ENCODE assay signal across 13 mouse cellular contexts in genomic region chrX:20863161-20864101, GRCm38 (mm10). TPM values are rescaled to one million over a fixed set of nuclear protein-coding genes. Genes with fewer than 3 reads are reported as not detected.
A peak's percentile ranks its signal among the peaks of the same experiment; 100 is the strongest.
DNase-seq lines count a peak whose midpoint lies in the region; ATAC-seq and TF ChIP-seq lines count a peak whose summit lies in the region.
"Had no signal": no experiment of that assay in that cellular context is flagged by ENCODE, and none has a peak within 500 bp of the region (broad histone marks: within the 10 kb centered on the region; RNA-seq: fewer than 3 reads in every experiment).

No protein-coding gene starts in this region.

- H3K9ac ChIP-seq in heart, postnatal 0 days (replicated peaks; ENCODE audit: low read depth, low read length), result no peak overlapping the region
- no peak overlapping the region for H3K9ac ChIP-seq in liver, embryonic 11.5 days (ENCODE audit: low read depth, low read length)
- H3K9ac ChIP-seq: forebrain, postnatal 0 days; lung, embryonic 15.5 days had no signal

- no peak overlapping the region for H3K4me2 ChIP-seq in heart, postnatal 0 days (ENCODE audit: low read depth, low read length)
- no peak overlapping the region for H3K4me2 ChIP-seq in liver, embryonic 11.5 days

- no peaks in the 10 kb centered on the region for H3K9me3 ChIP-seq in heart, postnatal 0 days (replicated peaks; ENCODE audit: control insufficient read depth, low read length)
- no peaks in the 10 kb centered on the region for H3K9me3 ChIP-seq in liver, embryonic 11.5 days (ENCODE audit: control insufficient read depth, low read length)
- H3K9me3 ChIP-seq: lung, embryonic 15.5 days had no signal

- ATAC-seq in heart, postnatal 0 days (ENCODE audit: insufficient read depth, low read depth), result 0 out of 2 replicates have a peak, but pooled peaks have one; percentile 19
- ATAC-seq in liver, embryonic 11.5 days (replicated peaks; ENCODE audit: low FRiP score), result no peak
- ATAC-seq: forebrain, postnatal 0 days; hindbrain, embryonic 16.5 days had no signal

- WGBS in heart, postnatal 0 days, result 57% methylated on average over 9 of the region's 9 CpGs
- 61% methylated on average over 9 of the region's 9 CpGs for WGBS in liver, embryonic 11.5 days

- peak; percentile 32 to 43 for DNase-seq in heart, adult 18-20 months
- DNase-seq in heart, adult 8-10 months (ENCODE audit: low spot score), result no peak
- DNase-seq in 3134 (ENCODE audit: extremely low read depth, insufficient read length, low spot score) (peak; percentile 81), adipocyte (ENCODE audit: low spot score) (peak; percentile 36)
- no peak for DNase-seq in heart, postnatal 0 days (ENCODE audit: low spot score)
- DNase-seq in liver, embryonic 11.5 days (ENCODE audit: low spot score), result no peak
- DNase-seq in T-cell, adult 2 months (ENCODE audit: low spot score), result no peak
- DNase-seq in urinary bladder, adult 18-20 months (ENCODE audit: low spot score in 2 of 2), result no peak
- DNase-seq: forebrain, postnatal 0 days; kidney, postnatal 36 days; left cerebral cortex, postnatal 4 days had no signal

- H3K4me3 ChIP-seq in heart, postnatal 0 days (ENCODE audit: low read depth, low read length), result no peak overlapping the region
- no peak overlapping the region for H3K4me3 ChIP-seq in liver, embryonic 11.5 days (ENCODE audit: low read depth, low read length)
- H3K4me3 ChIP-seq: lung, embryonic 15.5 days had no signal

- no peak for TF ChIP-seq CTCF in heart, postnatal 0 days (IDR thresholded peaks at IDR 0.05; ENCODE audit: low read depth)

- TF ChIP-seq EP300 in heart, postnatal 0 days (IDR thresholded peaks at IDR 0.05; ENCODE audit: low read depth), result no peak

- H3K36me3 ChIP-seq in heart, postnatal 0 days (replicated peaks; ENCODE audit: control insufficient read depth, insufficient read depth, low read length), result no peaks in the 10 kb centered on the region
- H3K36me3 ChIP-seq in liver, embryonic 11.5 days (ENCODE audit: control insufficient read depth, insufficient read depth, low read length), result no peaks in the 10 kb centered on the region
- H3K36me3 ChIP-seq: lung, embryonic 15.5 days had no signal

- H3K4me1 ChIP-seq in heart, postnatal 0 days (ENCODE audit: control insufficient read depth, insufficient read depth), result 0 out of 2 replicates have a peak, but pooled peaks cover 5% of the 10 kb centered on the region
- peaks cover 6% of the 10 kb centered on the region; the same call in 1 of the 2 replicates for H3K4me1 ChIP-seq in liver, embryonic 11.5 days (replicated peaks; ENCODE audit: control insufficient read depth, insufficient read depth, low read length)

- H3K27me3 ChIP-seq in heart, postnatal 0 days (ENCODE audit: control insufficient read depth, insufficient read depth, low read length), result no peaks in the 10 kb centered on the region
- H3K27me3 ChIP-seq in liver, embryonic 11.5 days (replicated peaks; ENCODE audit: control insufficient read depth, insufficient read depth, low read length), result no peaks in the 10 kb centered on the region
- H3K27me3 ChIP-seq: lung, embryonic 15.5 days had no signal

- H3K27ac ChIP-seq in heart, postnatal 0 days (ENCODE audit: low read depth), result no peak overlapping the region
- no peak overlapping the region for H3K27ac ChIP-seq in liver, embryonic 11.5 days (ENCODE audit: low read depth, low read length)
- H3K27ac ChIP-seq: lung, embryonic 15.5 days had no signal

RNA-seq across cellular contexts. Expression of gene Timp1, which starts 6.5 kb away (rescaled TPM):
- total RNA-seq in heart, adult 18-20 months (2021), result 1 to 10 TPM; 2.2 to 3.2 TPM
- 1 to 10 TPM; 2.0 to 3.5 (median 2.3) TPM for total RNA-seq in heart, adult 8-10 months (2022)
- 25.3 and 36.8 TPM in 2 replicates for total RNA-seq in heart, postnatal 0 days (2014; rRNA removed; ENCODE audit: low replicate concordance)
- polyA plus RNA-seq in heart, postnatal 0 days (2015; fragmentation: Nextera tagmentation; extraction: Ambion mirVana), result 29.9 and 30.8 TPM in 2 replicates
- 8.8 and 10.6 TPM in 2 replicates for polyA plus RNA-seq in liver, embryonic 11.5 days (2014; fragmentation: Nextera tagmentation; extraction: Ambion mirVana)

RNA-seq across cellular contexts. Expression of gene Syn1, which starts 57.4 kb away (rescaled TPM):
- under 1 TPM; 0.10 to 0.21 TPM for total RNA-seq in heart, adult 18-20 months (2021)
- total RNA-seq in heart, adult 8-10 months (2022), result under 1 TPM; 0.19 to 0.28 (median 0.22) TPM
- 0.50 TPM in 1 of 2 replicates, not detected in the other for total RNA-seq in heart, postnatal 0 days (2014; rRNA removed; ENCODE audit: low replicate concordance)
- polyA plus RNA-seq in heart, postnatal 0 days (2015; fragmentation: Nextera tagmentation; extraction: Ambion mirVana), result 0.16 TPM in 1 of 2 replicates, not detected in the other
- 0.48 and 0.60 TPM in 2 replicates for polyA plus RNA-seq in liver, embryonic 11.5 days (2014; fragmentation: Nextera tagmentation; extraction: Ambion mirVana)

Comparison
In these comparisons a context has a peak if more than half of its experiments do, and no peak if none do; other contexts are left out.
1. DNase-seq: peak in heart, adult 18-20 months (2 of 2), 3134 (single experiment) and adipocyte (single experiment); none in heart, adult 8-10 months (single experiment), heart, postnatal 0 days (single experiment), liver, embryonic 11.5 days (single experiment), T-cell, adult 2 months (single experiment) and urinary bladder, adult 18-20 months (0 of 2).